Mouse (Mus musculus) kidney, embryonic 14.5 days (tissue): ENCODE measurements around the gene Ell3. TPM values are rescaled to one million over a fixed set of nuclear protein-coding genes. Genes with fewer than 3 reads are reported as not detected.

Experiments
- ATAC-seq: fragments of 200-750 bp; cut with Nextera tagmentation; 2 replicates; pipeline ENCODE4 v1.8.0; 2017; ENCODE audit warnings: moderate number of reproducible peaks, mild to moderate bottlenecking, moderate TSS enrichment, moderate library complexity; ENCODE audit not compliant: low FRiP score, low TSS enrichment
- H3K27ac ChIP-seq: fragments of 300-500 bp; sonication (generic); 2 replicates; pipeline ENCODE4 v1.5.1; 2014; ENCODE audit warnings: low read depth, mild to moderate bottlenecking, low read length, moderate library complexity, mixed read lengths
- H3K27me3 ChIP-seq: fragments of 300-500 bp; sonication (generic); 2 replicates; pipeline ENCODE4 v1.6.1; 2014; ENCODE audit warnings: mild to moderate bottlenecking, low read length; ENCODE audit not compliant: control insufficient read depth, insufficient read depth
- H3K36me3 ChIP-seq: fragments of 300-500 bp; sonication (generic); 2 replicates; pipeline ENCODE4 v1.6.1; 2014; ENCODE audit warnings: low read length, mixed read lengths; ENCODE audit not compliant: control insufficient read depth, insufficient read depth
- H3K4me1 ChIP-seq: fragments of 300-500 bp; sonication (generic); 2 replicates; pipeline ENCODE4 v1.6.1; 2014; ENCODE audit warnings: low read length, mixed read lengths; ENCODE audit not compliant: control insufficient read depth, insufficient read depth
- H3K4me2 ChIP-seq: fragments of 300-500 bp; sonication (generic); replicated peaks from 2 replicates; pipeline ENCODE4 v1.6.1; 2014; ENCODE audit warnings: low read depth, mild to moderate bottlenecking, low read length
- H3K4me3 ChIP-seq: fragments of 300-500 bp; sonication (generic); 2 replicates; pipeline ENCODE4 v1.5.1; 2014; ENCODE audit warnings: mild to moderate bottlenecking, low read length
- H3K9ac ChIP-seq: fragments of 300-500 bp; sonication (generic); 2 replicates; pipeline ENCODE4 v1.6.1; 2014; ENCODE audit warnings: low read depth, mild to moderate bottlenecking, low read length, moderate library complexity
- H3K9me3 ChIP-seq: fragments of 300-500 bp; sonication (generic); 2 replicates; pipeline ENCODE4 v1.6.1; 2016; ENCODE audit warnings: low read length; ENCODE audit not compliant: control insufficient read depth
- WGBS: fragments of 180-500 bp; shearing (Covaris S2); extraction: QIAGEN DNeasy Blood & Tissue Kit; methylation state at CpG from one replicate; pipeline ENCODE4 v1.1.7; 2014; 5-methylcytosine and 5-hydroxymethylcytosine counted together
- polyA plus RNA-seq: library from polyadenylated mRNA; unstranded; fragments of >200 nt; fragmentation: Nextera tagmentation; extraction: Ambion mirVana; gene quantifications from 2 replicates; pipeline ENCODE4 v1.2.1, GENCODE M21; 2014

Ell3 gene
- polyA plus RNA-seq, 1 experiment from 2014 or later = 12.2 TPM

DNA sequence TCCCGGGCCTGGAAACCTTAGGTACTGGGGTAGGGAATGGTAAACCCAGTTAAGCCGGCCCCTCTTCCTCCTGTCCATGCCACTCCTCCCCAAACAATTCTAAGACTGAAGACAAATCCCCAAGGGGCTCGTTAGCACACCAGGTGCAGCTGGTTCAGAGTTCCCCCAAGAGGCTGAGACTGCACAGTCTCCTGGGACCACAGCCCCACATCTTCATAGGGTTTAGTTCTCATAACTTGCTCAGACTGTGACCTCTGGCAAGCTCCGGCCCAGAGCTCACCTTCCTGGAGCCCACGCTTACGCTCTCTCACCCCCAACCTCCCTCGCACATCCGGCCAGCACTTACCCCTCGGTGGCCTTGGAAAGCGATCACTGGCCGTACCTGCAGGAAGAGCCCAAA lies 2.3 kb downstream of the Ell3 start:
- Histone ChIP-seq H3K27me3 (no peaks in the 10 kb centered on the region), H3K4me1 (peaks cover 8% of the 10 kb centered on the region), H3K27ac (no peak overlapping the region), H3K9ac (peak overlapping the region; percentile 40; the same call in 1 of the 2 replicates), H3K4me2 (peak overlapping the region; percentile 69), H3K36me3 (peaks cover 32% of the 10 kb centered on the region), H3K9me3 (no peaks in the 10 kb centered on the region), H3K4me3 (peak overlapping the region; percentile 41)
- WGBS = 3% methylated on average over 11 of the region's 11 CpGs
- peak; percentile 10 for ATAC-seq

DNA sequence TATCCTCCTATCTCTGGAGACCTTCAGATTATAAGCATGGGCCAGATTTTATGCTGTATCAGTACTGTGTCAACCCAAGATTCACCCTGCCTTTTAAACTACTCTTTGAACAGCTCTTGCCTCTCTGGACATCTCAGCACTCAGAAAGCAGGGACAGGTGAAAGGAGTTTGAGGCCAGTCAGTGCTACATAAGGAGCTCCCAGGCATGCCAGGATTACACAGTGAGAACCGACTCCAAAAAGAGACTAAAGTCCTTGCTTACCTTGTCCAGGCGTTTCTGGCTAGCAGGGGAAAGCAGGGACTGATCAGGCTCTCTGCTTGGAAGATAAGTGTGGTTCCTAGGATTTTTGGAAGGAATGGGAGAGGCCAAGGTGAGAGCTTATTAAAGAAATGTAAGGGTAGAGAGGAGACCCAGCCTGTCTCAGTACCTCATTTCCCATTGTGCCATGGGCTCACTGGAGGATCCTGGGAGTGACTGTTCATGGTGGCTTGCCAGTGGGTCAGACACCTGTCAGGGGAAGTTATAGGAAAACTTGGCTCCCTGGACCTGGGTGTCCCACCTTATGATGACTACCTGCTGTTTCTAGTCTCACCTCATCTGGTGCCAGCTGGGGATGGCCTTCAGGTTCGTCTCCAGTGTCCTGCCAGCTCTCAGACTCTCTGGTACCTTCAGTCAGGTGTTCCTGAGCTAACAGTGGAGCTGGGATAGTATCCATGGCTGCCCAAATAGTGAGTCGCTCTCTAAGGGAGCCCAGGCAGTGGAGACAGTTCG lies 3.1 kb downstream of the Ell3 start:
- H3K4me2 ChIP-seq = no peak overlapping the region
- H3K27me3 ChIP-seq = no peaks in the 10 kb centered on the region
- WGBS = 61% methylated on average over 5 of the region's 5 CpGs
- peaks cover 37% of the 10 kb centered on the region for H3K36me3 ChIP-seq
- peaks cover 8% of the 10 kb centered on the region for H3K4me1 ChIP-seq
- ATAC-seq = no peak
- no peak overlapping the region for H3K9ac ChIP-seq
- H3K9me3 ChIP-seq = no peaks in the 10 kb centered on the region
- H3K4me3 ChIP-seq = no peak overlapping the region
- no peak overlapping the region for H3K27ac ChIP-seq

DNA sequence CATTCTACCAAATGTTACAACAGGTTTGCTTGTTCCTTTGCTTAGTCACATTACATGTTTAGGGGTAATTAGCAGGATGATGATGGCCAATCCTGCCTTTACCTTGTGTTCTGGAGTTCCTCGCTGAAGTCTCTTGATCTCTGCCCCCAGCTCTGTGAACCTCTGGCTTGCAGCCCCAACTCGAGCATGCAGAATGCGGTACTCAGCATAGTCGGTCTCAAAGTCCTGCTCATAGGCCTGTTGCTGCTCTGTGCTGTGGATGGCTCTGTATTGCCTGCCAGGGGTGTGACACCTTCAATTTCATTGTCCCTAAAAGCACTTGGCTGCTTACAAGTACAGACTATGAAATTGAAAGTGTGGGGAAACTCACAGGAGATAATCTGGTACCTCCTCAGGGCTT lies 4.3 kb downstream of the Ell3 start:
- 62% methylated on average over 4 of the region's 4 CpGs for WGBS
- no peak overlapping the region for H3K4me3 ChIP-seq
- no peak overlapping the region for H3K27ac ChIP-seq
- no peak for ATAC-seq
- no peaks in the 10 kb centered on the region for H3K9me3 ChIP-seq
- peaks cover 50% of the 10 kb centered on the region for H3K36me3 ChIP-seq
- no peak overlapping the region for H3K9ac ChIP-seq
- H3K27me3 ChIP-seq = no peaks in the 10 kb centered on the region
- no peak overlapping the region for H3K4me2 ChIP-seq
- peaks cover 8% of the 10 kb centered on the region for H3K4me1 ChIP-seq

DNA sequence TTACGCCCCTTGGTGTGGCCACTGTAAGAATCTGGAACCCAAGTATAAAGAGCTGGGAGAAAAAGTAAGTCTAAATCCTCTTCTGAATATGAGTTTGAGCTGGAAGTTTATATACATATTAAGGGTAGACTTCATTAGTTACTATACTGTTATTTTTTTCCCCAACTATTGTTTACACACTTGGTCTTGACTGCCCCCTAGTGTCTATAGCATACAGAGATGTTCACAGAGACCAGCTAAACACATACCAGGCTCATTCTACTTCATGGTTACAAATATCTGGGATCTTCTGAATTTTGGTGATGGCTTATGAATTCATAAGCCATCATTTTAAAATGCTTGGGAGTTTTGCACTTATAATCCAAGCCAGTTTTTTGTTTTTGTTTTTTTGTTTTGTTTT lies 9.2 kb downstream of the Ell3 start:
- no peak for ATAC-seq
- Histone ChIP-seq H3K27ac (no peak overlapping the region), H3K4me3 (no peak overlapping the region), H3K36me3 (peaks cover 97% of the 10 kb centered on the region), H3K4me1 (no peaks in the 10 kb centered on the region), H3K9ac (no peak overlapping the region), H3K4me2 (no peak overlapping the region), H3K27me3 (no peaks in the 10 kb centered on the region), H3K9me3 (no peaks in the 10 kb centered on the region)
- WGBS = 93% methylated on average over 1 of the region's 1 CpGs

DNA sequence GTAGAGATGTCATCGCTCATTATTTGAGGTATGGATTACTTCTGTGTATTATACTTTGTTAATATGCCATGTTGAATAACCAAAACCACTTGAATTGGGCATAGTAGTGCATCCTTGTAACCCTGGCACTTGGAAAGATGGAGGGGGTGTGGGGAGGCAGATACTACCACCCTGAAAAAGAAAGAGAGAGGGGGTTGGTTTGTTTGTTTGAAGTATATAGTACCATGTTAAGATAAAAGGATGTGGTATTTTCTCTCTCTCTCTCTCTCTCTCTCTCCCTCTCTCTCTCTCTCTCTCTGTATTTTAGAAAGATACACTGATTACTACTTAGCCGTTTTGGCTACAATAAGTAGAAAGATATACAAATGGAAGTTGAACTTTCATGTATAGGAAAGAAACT lies 18.2 kb downstream of the Ell3 start:
- Histone ChIP-seq H3K9ac (no peak overlapping the region), H3K27ac (no peak overlapping the region), H3K4me2 (no peak overlapping the region), H3K4me1 (no peaks in the 10 kb centered on the region), H3K4me3 (no peak overlapping the region), H3K27me3 (no peaks in the 10 kb centered on the region), H3K9me3 (no peaks in the 10 kb centered on the region), H3K36me3 (peaks cover 93% of the 10 kb centered on the region)
- WGBS = 95% methylated on average over 2 of the region's 2 CpGs
- ATAC-seq = no peak

DNA sequence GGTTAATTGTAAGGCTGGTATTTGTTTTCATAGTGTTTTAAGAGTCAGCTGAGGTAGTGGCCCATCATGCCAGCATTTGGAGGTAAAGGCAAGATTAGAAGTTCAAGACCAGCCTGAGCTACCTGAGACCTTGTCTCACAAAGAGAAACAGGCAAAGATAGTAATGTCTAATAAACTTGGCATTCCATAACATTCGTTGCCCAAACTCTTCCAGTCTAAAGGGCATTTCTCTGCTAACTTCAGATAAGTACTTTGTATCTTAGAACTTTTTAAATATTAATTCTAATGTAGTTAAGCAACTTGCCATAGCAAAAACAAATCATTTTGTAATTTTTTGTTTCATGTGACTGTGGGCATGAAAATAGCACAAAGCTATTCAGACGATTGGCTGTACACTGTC lies 20.9 kb downstream of the Ell3 start:
- WGBS = 94% methylated on average over 2 of the region's 2 CpGs
- H3K27me3 ChIP-seq = no peaks in the 10 kb centered on the region
- ATAC-seq = no peak
- H3K9me3 ChIP-seq = no peaks in the 10 kb centered on the region
- H3K4me2 ChIP-seq = no peak overlapping the region
- peaks cover 87% of the 10 kb centered on the region for H3K36me3 ChIP-seq
- no peaks in the 10 kb centered on the region for H3K4me1 ChIP-seq
- no peak overlapping the region for H3K9ac ChIP-seq
- no peak overlapping the region for H3K4me3 ChIP-seq
- no peak overlapping the region for H3K27ac ChIP-seq

DNA sequence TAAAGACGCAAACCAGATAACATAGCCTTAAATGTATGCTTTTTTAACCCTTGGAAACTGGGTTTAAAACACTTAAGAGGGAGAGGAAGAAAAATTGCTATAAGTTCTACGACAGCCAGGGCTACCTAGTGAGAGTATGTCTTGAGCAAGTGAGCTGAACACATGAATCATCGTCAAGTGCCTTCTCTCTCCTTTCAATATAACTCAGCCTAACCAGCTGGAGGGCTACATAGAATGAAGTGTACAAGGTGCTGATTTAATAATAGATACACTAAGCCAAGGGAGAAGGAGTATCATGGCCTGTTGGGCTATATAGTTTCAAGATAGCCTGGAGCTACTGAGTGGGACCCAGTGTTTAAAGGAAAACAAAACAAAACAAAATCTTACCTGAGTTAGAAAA lies 25.6 kb downstream of the Ell3 start:
- ATAC-seq = no peak
- peaks cover 61% of the 10 kb centered on the region for H3K36me3 ChIP-seq
- H3K27ac ChIP-seq = no peak overlapping the region
- H3K27me3 ChIP-seq = no peaks in the 10 kb centered on the region
- H3K4me1 ChIP-seq = peaks cover 11% of the 10 kb centered on the region; the same call in 1 of the 2 replicates
- no peak overlapping the region for H3K4me3 ChIP-seq
- H3K9ac ChIP-seq = no peak overlapping the region
- no peaks in the 10 kb centered on the region for H3K9me3 ChIP-seq
- no peak overlapping the region for H3K4me2 ChIP-seq
- 88% methylated on average over 3 of the region's 3 CpGs for WGBS

DNA sequence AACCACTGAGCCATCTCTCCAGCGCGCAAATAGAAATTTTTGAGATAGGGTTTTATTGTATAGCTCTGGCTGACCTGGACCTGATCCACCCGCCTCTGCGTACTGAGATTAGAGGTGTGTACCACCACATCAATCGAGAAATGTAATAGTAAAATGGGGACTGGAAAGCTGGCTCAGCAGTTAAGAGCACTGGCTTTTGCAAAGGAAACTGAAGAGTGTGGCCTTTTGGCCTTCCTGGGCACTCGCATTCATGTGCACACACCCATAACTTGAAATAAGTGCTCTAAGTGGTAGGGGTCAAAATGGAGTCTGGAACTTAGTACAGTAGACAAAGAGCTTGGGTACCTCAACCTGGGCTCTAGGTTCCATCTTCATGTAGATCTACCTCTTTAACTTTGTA lies 27.7 kb downstream of the Ell3 start:
- ATAC-seq = no peak
- Histone ChIP-seq H3K4me3 (no peak overlapping the region), H3K9ac (no peak overlapping the region)

DNA sequence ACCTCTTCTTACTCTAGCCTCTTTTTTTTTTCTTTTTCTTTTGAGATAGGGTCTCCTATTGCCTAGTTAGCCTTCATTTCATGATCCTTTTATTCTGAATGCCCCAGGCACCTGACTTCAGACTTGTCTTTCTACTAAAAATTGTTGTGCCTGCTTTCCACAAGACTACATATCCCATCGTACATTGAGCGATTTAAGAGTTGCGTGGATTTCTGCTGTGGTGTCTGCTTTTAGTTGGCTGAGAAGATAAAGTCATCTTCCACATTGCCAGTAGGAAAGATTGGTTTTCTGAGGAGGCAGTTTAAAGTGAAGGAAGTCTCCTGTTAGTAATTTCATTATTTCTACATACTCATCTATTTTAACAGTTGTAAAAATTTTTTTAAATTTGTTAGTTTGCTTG lies 28.5 kb downstream of the Ell3 start:
- Histone ChIP-seq H3K9ac (peak overlapping the region; percentile 99; the same call in 1 of the 2 replicates), H3K9me3 (no peaks in the 10 kb centered on the region), H3K27ac (no peak overlapping the region), H3K4me3 (peak overlapping the region; percentile 98), H3K4me2 (peak overlapping the region; percentile 70), H3K4me1 (peaks cover 11% of the 10 kb centered on the region; the same call in 1 of the 2 replicates), H3K27me3 (no peaks in the 10 kb centered on the region), H3K36me3 (peaks cover 37% of the 10 kb centered on the region)
- 78% methylated on average over 3 of the region's 3 CpGs for WGBS
- no peak for ATAC-seq

More for the DNA sequence above, 27.7 kb downstream of the Ell3 start:
- Histone ChIP-seq H3K36me3 (peaks cover 41% of the 10 kb centered on the region), H3K27me3 (no peaks in the 10 kb centered on the region), H3K4me2 (no peak overlapping the region), H3K4me1 (peaks cover 11% of the 10 kb centered on the region; the same call in 1 of the 2 replicates), H3K9me3 (no peaks in the 10 kb centered on the region), H3K27ac (no peak overlapping the region)
- 91% methylated on average over 6 of the region's 6 CpGs for WGBS
